Mouse (Mus musculus) liver, adult (tissue): ENCODE measurements around the gene Stard10.

Experiments
- GATA4 ChIP-seq: IDR thresholded peaks from 2 replicates; pipeline ENCODE4 v1.6.1; 2014; ENCODE audit warnings: mild to moderate bottlenecking, low read length; ENCODE audit not compliant: insufficient replicate concordance

Stard10 gene

DNA sequence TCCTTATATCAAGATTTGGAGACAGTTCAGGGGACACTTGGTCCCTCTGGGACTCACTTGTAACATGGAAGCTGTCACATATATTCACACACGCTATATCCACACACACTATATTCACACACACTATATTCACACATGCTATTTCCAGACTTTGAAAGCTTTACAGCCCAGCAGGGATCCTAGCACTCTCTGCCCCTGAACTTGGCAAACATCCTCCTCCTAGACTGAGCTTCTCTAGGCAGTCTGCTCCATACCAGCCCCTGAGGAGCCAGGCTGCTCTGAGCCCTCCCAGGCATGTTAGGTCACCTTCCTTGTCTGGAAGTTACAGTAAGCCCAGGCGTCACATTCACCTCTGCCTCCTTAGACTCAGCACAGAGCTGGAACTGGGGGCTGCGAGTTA is 19.8 kb downstream of the Stard10 start:
- no peak for TF ChIP-seq GATA4

DNA sequence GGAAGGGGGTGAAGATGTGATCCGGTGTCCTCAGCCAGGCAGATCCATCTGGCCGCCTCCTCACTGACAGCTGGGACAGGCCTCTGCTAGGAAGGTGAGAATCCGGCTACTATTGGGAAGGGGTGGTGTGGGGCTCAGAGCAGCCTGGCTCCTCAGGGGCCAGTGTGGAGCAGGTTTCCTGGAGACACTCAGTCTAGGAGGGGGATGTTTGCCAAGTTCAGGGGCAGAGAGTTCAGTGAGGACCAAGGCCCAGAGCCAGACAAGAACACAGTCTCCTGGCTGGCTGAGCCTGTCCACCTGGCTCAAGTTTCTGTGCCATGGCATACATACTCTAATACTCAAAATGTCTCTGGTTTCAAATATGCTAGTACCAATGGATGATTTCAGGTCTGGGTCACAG is 20.5 kb downstream of the Stard10 start:
- TF ChIP-seq GATA4 = no peak

DNA sequence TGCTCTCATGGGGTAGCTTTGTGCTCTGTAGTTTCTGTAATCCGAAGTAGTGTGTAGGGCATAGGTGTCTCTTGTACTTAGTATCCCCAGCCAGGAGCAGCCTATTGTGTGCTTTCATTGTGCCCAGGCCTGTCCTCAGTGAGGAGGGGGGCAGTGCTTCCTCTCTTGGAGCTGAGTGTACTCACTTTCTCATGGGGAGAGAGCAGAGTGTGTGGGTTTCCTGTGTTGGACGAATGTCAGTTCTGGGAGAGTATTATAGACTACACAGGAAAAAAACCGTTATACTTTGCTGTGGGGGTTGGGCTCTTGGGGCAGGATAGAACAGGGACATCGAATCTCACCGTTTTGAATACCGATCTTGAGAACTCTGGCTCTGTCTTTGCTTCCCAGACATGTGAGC is 24.5 kb downstream of the Stard10 start:
- TF ChIP-seq GATA4 = no peak

DNA sequence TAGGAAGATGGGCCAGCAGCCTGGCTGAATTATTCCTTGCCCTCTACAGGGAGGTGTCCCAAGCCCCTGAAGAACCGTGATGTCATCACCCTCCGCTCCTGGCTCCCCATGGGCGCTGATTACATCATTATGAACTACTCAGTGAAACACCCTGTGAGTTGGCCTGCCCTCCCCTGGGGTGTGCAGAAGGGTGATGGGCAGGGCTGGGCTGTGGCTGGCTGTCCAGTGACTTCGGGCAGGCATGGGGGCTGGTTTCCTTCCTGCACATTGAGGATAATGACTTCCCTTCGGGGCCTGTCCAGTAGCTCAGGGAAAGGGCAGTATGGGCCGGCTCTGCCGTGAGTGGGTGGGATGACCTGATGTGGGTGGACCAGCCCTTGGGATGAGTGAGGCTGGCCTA is 26.2 kb downstream of the Stard10 start:
- TF ChIP-seq GATA4 = no peak

DNA sequence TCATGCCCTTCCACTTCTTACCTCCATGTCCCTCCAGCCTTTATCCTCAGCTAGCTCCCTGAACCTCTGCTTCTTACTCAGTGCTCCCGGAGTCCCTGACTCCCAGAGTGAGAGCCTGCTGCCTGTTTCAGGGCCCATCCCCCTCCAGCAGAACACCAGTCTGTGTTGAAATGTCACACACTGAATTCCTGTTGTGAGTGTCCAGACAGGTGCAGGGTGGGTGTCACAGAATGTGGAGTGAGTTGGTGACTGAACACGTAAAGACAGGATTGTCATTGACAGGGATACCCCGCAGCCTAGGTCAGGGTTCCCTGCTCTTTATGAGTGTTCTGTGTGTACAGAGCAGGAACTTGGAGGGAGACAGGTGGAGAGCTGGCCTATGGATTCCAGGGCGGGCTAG is 28.0 kb downstream of the Stard10 start:
- TF ChIP-seq GATA4 = no peak

DNA sequence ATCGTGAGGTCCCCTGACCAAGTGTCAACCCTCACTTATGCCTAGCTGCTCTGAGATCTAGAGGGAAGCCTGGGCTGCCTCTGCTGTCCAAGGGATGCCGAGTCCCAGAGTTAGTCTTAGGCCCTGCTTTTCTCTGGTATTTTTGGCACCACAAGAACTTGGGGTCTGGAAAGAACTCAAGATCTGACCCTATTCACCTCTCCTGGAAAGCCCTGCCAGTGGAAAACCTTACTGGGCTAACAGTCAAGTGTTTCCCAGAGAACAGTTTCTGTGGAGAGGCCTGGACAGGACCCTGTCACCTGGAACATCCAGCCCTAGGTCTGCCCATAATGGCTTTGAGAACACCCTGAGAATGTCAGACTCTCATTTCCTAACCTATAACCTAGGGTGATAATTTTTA is 30.1 kb downstream of the Stard10 start:
- no peak for TF ChIP-seq GATA4

DNA sequence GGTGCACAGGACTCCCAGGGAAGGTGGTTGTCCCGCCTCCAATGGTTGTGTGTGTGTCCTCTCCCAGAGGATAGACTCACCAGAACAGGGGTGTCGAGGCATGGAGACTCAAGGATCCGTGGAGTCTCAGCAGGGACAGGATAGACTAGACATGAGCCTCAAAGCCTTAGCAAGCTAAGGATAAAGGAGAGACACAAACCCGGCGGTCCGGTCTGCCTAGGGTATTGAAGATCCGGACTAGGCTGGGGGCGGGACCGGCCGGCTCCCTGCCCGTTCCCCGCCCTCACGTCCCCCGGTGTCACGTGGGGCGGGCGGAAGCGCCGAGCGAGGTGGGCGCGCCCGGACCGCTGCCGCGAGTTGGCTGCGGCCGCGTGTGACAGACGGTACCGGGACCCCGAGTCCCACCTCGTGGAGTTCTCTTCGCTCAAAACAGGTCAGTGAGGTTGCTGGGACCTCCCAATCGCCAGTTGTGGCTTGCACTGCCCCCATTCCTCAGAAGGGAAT is 30.9 kb downstream of the Stard10 start, which contains the start of gene Arap1:
Gene Arap1, plus strand, starts transcription at position 301 of the 504 bp plus-strand sequence.
- TF ChIP-seq GATA4 = no peak

DNA sequence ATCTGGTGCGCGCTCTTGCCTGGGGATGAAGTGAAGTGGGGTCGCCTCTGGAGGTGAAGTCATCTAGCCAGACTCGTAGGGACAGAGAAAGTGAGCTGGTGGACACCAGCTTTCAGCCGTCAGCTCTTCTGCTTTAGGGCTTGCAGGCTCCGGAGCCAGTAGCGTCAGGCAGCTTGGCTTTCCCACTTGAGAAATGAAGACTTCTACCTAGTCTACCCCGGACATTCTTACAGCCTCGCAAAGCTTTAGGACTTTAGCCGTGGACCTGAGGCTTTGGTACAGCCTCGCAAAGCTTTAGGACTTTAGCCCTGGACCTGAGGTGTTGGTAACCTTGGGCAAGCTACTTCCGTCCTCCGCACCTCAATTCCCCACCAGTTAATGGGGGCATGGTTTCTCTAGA is 31.4 kb downstream of the Stard10 start:
- TF ChIP-seq GATA4 = no peak

DNA sequence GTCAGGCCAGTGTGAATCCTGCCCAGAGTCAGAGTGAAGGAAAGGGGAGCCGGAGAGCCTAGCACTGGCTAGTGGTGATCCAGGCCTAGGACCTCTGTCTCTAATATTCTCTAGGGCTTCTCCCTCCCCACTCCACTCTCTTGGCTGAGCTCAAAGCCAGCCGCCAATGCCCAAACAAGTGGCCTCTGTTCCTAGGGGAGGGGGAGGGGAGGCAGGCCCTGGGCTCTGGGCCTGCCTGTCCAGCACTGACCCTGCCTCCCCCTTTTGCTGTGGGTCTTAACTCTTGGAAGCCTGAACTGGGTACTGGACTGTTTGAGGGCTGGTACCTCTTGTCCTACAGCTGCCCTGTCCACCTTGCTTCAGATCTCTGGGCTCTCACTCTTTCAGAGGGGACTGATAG is 33.0 kb downstream of the Stard10 start:
- no peak for TF ChIP-seq GATA4

DNA sequence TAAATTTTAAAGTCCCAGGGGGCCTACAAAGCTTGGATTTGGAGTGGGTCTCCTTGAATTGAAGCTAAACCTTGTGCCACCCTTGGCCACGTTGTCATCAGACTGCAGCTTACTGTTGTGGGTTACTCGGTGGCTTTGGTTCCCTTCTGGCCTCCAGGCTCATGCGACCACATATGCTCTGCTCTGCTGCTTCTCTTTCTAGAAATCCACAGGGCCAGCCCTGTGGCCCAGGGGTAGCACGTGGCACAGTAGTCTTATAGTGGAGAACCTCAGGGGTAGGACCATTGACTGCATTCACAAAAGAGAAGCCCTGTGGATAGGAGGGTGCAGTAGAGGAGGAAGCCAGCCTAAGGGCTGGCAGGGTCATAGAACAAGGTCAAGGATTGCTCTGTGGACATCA is 35.5 kb downstream of the Stard10 start:
- no peak for TF ChIP-seq GATA4

DNA sequence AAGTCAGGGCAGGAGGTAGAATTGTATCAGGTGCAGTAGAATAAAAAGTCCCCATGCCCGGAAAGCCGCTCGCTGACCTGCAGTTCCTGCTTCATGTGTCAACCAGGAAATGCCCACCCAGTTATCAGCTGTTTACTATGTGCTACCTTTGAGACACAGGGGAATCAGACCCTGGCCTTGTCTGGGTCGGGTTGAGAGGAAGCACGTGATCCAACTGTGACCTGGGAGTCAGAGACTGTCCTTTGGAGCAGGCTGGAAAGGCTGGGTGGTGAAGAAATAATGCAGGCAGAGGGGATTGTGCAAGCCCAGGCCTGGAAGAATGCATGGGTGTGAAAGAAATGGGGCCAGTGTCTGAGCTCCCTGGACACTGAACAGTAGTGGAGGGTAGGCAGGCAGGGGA is 37.5 kb downstream of the Stard10 start:
- peak; percentile 47; the same call in 1 of the 2 replicates for TF ChIP-seq GATA4

DNA sequence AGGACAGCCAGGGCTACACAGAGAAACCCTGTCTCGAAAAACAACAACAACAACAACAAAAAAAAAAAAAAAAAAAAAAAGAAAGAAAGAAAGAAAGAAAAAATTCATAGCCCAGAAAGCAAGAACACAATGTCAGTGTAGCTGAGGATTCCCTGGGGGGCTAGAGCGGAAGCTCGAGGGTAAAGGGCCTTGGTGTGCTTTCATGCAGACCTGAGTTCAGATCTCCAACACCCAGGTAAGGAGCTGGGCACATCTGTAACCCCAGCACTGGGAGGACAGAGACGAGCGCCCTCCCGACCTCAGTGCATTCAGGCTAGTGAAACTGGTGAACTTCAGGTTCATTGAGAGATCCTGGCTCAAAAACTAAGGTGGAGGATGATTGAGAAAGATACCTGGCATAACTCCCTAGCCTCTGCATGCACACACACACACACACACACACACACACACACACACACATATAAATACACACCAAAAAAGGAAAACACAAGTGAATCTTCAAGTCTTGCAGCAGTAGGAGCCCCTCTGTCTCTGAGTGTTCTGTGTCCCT is 38.7 kb downstream of the Stard10 start:
- TF ChIP-seq GATA4 = no peak

DNA sequence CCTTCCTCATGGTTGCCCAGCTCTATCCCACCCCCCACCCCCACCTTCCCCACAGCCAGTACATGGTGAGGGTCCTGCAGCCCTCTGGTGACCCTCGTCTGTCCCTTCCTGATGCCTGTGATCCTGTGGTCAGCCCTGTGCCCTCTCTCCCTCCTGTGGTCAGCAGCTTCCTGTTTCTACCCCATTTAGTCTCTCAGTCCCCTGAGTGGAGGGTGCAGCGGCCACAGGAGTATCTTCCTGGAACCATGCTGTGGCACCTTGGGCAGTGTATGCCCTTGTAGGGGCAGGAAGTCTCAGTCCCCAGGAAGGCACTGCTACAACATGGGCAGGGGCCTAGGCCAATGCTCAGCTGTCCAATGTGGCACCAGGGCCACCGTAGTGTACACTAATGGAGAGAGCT is 40.0 kb downstream of the Stard10 start:
- TF ChIP-seq GATA4 = no peak

DNA sequence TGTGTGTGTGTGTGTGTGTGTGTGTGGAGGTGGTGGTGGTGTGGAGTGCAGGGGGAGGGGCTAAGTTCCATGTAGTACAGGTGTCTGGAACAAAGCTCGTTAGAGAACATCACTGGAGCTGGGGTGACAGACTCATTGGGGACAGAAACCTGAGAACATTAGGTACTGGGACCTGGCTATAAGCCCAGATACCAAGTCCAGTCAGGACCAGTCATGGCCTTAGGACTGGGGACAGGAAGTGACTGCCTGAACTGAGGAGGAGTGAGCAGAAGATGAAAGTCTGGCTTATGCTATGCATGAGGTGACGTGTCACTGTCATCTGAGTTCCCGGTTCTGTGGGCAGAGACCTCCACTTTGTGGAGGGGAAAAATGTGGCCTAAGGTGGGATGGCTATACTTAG is 43.5 kb downstream of the Stard10 start:
- no peak for TF ChIP-seq GATA4

DNA sequence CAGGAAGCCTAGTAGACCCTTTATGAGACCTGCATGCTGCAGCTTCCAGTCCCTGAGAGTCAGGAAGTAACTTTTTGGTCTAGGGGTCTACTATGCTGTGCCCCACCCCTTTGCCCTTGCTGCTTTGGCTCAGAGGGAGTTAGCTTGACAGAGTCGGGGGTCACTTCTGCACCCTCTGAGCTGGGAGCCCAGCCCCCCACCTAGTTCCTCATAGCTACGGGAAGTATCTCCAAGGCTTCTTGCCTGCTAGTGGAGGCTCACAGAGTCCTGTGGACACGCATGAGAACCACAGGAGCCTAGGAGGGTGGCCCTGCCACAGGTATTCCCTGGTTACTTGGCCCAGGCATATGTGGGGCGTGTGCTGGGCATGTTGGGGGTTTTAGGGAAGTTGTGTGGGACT is 44.1 kb downstream of the Stard10 start:
- TF ChIP-seq GATA4 = no peak

DNA sequence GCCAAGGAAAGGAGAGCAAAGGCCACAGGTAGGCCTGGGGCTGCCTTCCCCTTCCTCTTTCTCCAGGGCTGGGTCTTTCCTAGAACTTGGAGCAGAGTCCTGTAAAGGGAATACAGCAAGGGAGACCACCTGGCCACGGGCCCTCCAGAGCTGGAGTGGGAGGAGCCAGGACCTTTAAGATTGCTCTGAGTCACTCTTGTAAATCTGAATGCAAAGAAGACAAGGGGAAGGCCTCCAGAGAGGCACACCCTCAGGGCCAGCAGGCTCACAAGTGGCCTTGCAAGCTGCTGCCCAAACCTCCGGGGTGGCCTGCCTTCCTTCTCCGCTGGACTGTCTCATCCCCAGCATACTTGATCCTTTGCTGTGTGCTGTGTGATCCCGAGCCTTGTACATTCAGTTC is 44.9 kb downstream of the Stard10 start:
- no peak for TF ChIP-seq GATA4

DNA sequence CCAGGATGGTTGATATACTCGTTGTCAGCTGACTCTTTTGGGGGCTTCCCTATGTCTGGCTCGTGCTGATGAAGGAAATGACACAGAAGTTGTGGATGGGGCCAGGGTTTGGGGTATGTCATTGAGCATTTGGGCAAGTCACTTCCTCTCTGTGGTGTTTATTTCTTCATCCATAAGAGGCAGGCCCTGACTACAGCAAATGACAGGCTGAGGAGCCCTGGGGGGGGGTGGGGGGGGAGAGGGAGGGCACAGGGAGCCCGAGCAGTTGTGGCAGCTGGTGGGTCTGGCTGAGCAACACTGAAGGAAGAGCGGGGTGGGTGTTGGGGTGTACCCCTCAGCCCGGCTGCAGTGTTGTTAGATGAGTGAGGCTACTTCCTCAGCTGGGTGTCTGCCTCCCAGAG is 45.9 kb downstream of the Stard10 start:
- no peak for TF ChIP-seq GATA4
